Mouse (Mus musculus) urinary bladder, adult 2 months (tissue): ENCODE results near the gene Esrra. TPM values are rescaled to one million over a fixed set of nuclear protein-coding genes. Genes with fewer than 3 reads are reported as not detected.
"Not testable (repeated sequence)": the region's sequence is repeated elsewhere in the genome, so short reads cannot be mapped to it uniquely, and the experiment has no call there.

Experiments
- DNase-seq: peaks from one replicate; pipeline ENCODE4 v3.0.0; 2022; ENCODE audit warnings: low spot score
- polyA plus RNA-seq: library from polyadenylated mRNA; depleted of rRNA; stranded (reverse); fragments of >200 nt; gene quantifications from 2 replicates; pipeline ENCODE4 v1.2.3, GENCODE M21; 2012; rRNA removed

The Esrra gene
- polyA plus RNA-seq, 1 experiment = 59.1 TPM

- no peak for DNase-seq
Measured at GRCm38 (mm10) chr19:6903031-6903430, 18.6 kb downstream of the Esrra start.

DNA sequence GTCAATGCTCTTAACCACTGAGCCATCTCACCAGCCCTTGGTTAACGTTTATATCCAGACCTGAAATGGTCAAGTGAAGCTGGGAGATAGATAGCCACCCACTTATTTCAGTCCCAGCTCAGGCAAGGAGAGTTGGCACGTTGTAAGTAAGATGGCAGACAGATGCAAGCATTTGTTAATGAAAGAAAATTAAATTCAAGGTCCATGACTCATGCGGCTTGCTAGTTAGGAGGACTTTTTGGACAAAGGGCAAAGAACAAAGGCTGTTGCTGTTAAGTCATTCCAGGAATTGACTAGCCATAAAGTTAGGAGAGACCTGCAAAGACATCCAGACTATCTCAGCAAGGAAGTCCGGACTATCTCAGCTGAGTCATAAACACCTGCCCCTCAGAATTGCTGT lies 22.0 kb downstream of the Esrra start:
- DNase-seq = no peak

DNA sequence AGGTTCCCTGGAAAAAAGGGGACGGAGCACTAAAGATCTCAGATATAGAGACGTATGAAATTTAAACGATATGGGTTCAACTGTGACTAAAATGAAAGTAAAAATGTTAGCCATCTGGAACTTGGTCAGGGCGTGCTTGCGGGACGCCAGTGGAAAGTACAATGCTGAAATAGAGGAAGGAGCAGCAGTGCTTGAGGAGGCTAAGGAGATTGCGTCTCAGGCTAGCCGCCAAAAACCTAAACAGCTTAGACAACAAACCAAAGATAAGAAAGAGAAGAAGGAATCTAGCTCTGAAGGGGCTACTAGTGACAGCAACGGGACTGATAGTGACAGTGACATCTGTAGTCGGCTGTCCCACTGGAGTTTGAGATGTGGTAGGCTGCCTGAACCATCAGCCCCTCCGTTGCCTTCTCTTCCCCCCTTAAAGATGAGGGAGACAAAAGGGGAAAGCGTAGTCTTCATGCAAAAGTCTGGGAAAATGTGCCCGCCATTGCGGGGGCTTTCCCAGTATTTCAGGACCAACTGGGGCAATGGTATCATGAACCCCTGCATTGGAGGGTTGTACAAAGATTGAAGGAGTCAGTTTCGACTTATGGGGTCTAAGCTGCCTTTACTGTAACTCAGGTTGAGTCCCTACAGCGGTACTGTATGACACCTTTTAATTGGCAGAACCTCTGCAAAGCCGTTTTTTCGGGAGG lies 25.9 kb downstream of the Esrra start:
- not testable (repeated sequence) for DNase-seq

GRCm38 (mm10) chr19:6893731-6894451 lies 27.7 kb downstream of the Esrra start:
- DNase-seq = no peak

DNA sequence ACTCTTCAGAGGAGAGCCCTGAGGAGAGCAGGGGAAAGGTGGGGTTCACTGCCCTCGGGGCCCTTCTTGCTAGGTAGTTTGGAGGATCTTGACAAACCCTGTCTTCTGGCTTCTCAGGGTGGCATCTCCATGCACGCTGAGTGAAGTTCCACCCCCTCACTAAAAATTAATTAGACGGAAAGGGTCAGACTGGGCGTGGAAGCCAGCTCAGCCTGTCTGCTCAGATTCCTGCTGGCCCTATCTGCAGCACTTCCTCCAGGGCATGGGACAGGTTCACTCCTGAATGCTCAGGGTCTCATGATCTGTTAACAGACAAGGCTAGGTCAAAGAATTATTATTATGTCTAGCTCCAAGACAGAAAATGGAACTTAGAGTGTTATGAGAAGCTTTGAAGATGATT lies 29.1 kb downstream of the Esrra start:
- no peak for DNase-seq

- DNase-seq = no peak
Measured at GRCm38 (mm10) chr19:6877965-6878364, 43.6 kb downstream of the Esrra start.

GRCm38 (mm10) chr19:6876799-6877198 lies 44.8 kb downstream of the Esrra start:
- no peak for DNase-seq

DNA sequence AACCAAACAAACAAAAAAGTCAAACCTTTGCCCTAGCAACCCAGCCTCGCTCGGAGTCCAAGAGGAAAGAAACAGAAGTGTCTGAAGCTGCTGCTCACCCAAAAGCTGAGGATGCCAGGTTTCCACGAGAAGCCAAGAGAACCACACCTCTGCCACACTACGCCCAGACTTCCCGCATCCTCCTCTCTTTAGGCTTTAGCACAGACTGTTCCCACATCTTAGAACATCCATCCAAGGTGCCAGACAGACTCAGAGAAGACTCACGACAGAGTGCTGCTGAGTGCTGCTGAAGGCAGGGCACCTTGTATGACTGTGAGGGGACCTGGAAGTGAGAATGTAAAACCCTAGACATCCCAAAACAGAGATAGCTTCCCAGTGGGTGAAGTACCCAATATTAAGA lies 45.8 kb downstream of the Esrra start:
- DNase-seq = no peak

- DNase-seq = no peak
Measured at GRCm38 (mm10) chr19:6874257-6874656, 47.4 kb downstream of the Esrra start.

DNA sequence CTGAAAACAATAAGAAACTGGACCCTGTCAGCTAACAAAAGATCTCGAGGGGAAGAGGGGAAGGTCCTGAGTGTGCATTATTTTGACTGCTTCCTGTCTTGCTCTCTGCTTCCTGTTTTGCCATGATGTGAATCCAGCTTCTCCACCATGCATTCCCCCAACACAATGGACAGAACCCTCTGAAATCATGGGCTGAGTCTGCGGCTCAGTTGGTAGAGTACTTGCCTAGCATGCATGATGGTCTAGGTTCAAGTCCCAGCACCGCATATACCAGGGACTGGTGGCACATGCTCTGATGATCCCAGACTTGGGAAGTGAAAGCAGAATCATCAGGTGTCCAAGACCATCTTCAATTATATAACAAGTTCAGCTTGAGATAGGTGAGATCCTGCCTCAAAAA lies 48.9 kb downstream of the Esrra start:
- DNase-seq = no peak

DNA sequence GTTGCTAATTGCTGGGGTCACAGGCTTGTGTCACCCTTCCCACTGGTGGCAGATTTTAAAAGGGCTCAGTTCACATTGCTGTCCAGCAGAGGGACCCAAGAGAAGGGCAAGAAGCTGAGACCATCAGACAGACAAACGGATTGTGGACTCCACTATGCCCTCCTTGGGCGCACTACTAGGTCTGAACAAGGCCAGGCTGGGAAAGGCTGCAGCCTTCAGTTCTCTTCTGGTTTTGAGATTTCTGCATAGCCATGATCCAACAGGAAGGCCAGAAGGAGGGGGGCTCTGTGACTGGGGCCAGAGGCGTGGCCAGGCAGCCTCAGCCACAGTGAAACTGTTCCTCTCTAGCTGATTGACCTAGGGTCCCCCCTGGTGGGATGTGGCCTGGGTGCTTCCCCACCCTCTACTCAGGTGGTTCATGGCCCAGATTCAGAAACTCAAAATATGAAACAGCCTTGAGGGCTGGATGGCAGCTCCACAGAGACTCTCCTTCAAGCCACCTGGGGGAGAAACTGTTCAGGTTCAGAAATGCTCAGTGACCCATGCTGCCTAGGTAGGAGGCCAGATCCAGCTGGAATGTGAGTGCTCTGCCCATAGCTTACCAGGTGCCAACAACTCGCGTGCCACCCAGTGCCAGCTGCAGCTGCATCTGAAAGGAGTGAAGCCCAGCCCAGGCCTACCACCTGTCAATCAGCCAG lies 49.9 kb downstream of the Esrra start:
- DNase-seq = no peak

DNA sequence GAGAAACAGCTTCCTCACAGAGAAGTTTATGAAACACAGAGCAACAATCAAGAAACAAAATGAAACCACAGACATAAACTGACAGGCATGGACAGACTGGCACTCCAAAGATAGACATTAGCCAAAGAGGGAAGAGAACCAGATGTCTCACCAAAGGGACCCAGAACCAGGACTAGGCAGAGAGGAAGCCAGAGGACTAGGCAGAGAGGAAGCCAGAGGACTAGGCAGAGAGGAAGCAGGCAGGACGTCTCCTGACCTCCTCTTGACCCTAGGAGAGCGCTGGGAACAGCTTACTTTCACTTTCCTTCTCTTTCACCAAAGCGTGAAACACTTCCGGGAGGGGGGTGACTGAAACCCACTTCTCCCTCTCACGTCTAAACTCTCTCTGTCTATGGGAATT lies 52.3 kb downstream of the Esrra start:
- DNase-seq = no peak

DNA sequence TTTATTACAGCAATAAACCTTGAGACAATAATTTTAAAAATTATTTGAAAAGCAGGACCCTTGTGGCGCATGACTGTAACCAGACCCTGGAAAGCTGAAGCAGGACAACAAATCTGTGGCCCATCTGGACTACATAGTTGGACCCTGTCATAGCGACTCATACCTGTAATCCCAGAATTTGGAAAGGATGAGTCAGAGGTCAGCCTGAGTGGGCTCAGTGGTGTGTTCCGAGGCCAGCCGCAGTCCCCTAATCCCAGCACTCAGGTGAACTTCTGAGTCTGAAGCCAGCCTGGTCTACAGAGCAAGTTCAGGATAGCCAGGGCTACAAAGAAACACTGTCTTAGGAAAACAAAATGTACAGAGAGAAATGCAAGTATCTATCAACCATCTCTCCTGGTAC lies 60.2 kb downstream of the Esrra start:
- no peak for DNase-seq

Other genes starting within 250 kb of the Esrra start
- gene Rps6ka4, start 81.2 kb downstream of the Esrra start, polyA plus RNA-seq = 34.6 and 37.5 TPM in 2 replicates
- gene Ccdc88b, start 63.6 kb downstream of the Esrra start, polyA plus RNA-seq = 2.5 and 3.2 TPM in 2 replicates
- gene Trmt112, start 12.1 kb downstream of the Esrra start, polyA plus RNA-seq = 114 and 126 TPM in 2 replicates
- 308 and 425 TPM in 2 replicates for gene Prdx5, start 11.7 kb downstream of the Esrra start, polyA plus RNA-seq
- gene Catsperz, start 3.6 kb upstream of the Esrra start, polyA plus RNA-seq = 3.6 and 4.1 TPM in 2 replicates
- 1.6 and 1.8 TPM in 2 replicates for gene Kcnk4, start 12.7 kb upstream of the Esrra start, polyA plus RNA-seq
- gene Bad, start 20.0 kb upstream of the Esrra start, polyA plus RNA-seq = 67.2 and 75.9 TPM in 2 replicates
- gene Gpr137, start 20.7 kb upstream of the Esrra start, polyA plus RNA-seq = 46.3 and 52.2 TPM in 2 replicates
- 100 and 132 TPM in 2 replicates for gene Ppp1r14b, start 53.2 kb upstream of the Esrra start, polyA plus RNA-seq
- gene Plcb3, start 54.7 kb upstream of the Esrra start, polyA plus RNA-seq = 83.5 and 88.1 TPM in 2 replicates
- 83.0 and 89.1 TPM in 2 replicates for gene Fkbp2, start 58.7 kb upstream of the Esrra start, polyA plus RNA-seq
- gene Vegfb, start 65.8 kb upstream of the Esrra start, polyA plus RNA-seq = 48.1 and 76.3 TPM in 2 replicates
- 61.7 and 65.2 TPM in 2 replicates for gene Dnajc4, start 70.8 kb upstream of the Esrra start, polyA plus RNA-seq
- gene Nudt22, start 74.3 kb upstream of the Esrra start, polyA plus RNA-seq = 32.6 and 37.4 TPM in 2 replicates
- gene Trpt1, start 74.3 kb upstream of the Esrra start, polyA plus RNA-seq = 22.9 and 28.4 TPM in 2 replicates
- 13.9 and 15.7 TPM in 2 replicates for gene Fermt3, start 97.7 kb upstream of the Esrra start, polyA plus RNA-seq
- 82.9 and 85.9 TPM in 2 replicates for gene Stip1, start 118.2 kb upstream of the Esrra start, polyA plus RNA-seq
- gene Macrod1, start 135.0 kb upstream of the Esrra start, polyA plus RNA-seq = 23.7 and 26.2 TPM in 2 replicates
- 0.37 and 0.66 TPM in 2 replicates for gene Flrt1, start 183.9 kb upstream of the Esrra start, polyA plus RNA-seq